Mouse (Mus musculus) liver, adult (tissue): ENCODE measurements around the gene Cryl1.

Experiments
- GATA4 ChIP-seq: IDR thresholded peaks from 2 replicates; pipeline ENCODE4 v1.6.1; 2014; ENCODE audit warnings: mild to moderate bottlenecking, low read length; ENCODE audit not compliant: insufficient replicate concordance

The Cryl1 gene

DNA sequence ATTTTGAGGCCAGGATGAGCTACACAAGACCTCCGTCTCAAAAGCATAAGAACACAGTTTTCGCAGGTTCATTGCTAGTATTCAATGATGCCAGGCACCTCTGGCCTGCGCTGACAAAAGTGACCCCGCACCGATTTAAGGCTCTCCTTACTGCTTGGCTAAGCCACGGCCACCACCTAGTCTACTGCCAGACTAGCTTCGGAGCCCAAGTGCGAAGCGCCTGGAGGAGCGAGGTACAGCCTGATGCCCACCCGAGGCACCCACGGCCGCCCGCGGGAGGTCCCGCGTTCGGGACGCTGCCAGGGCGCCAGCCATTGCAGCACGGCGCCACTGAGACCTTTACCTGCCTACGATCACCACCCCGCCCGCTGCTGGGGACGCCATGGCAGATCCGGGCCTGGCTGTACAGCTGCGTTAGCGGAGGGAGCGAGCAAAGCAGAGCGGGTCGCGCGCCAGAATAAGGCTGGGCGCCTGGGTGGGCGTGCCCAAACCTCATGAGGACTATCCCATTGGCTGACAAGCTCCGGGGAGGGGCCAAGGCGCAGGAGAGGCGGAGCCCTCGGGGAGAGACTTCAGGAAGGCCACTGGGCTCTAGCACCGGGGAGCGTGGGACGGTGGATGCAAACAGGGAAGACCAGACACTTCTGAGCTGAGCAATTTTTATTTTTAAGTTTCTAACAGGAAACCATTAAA is at the start of gene Cryl1:
TSS of gene Cryl1 (minus strand) at position 465 of the 693 bp plus-strand sequence.
- TF ChIP-seq GATA4: no peak; the same call in 1 of the 2 replicates

DNA sequence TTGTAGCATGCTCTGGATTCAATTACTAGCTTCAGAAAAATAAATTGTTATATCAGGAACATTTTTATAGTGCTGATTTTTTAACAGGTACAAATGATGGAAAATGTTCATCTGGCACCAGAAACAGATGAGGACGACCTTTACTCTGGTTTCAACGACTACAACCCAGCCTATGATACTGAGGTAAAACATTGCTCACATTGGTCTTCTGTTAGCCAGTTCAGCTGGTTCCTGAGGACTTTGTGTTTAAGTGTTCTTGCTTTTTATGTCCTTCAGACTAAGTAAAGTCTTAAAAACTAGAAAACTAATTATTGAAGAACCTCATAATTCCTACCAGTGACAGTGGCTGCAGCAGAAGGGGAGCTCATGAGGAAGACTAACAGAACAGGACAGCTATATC is 32.1 kb upstream of the Cryl1 start:
- TF ChIP-seq GATA4: no peak

DNA sequence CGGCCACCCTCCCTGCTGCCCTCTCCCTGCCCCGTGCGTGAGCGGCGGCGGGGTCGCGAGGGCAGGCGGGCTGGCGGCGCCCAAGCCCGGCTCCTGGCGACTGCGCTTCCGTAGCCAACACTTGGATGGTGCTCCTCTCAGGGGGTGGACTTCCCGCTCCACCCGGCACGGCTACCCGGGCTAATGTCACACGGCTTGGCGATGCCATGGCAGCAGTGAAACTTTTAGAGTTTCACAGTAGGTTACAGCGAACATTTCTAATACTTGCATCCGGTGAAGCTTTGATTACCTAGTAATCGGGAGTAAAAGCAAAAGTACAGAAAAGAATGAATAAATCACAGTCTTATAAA is 25.9 kb upstream of the Cryl1 start:
- no peak for TF ChIP-seq GATA4

DNA sequence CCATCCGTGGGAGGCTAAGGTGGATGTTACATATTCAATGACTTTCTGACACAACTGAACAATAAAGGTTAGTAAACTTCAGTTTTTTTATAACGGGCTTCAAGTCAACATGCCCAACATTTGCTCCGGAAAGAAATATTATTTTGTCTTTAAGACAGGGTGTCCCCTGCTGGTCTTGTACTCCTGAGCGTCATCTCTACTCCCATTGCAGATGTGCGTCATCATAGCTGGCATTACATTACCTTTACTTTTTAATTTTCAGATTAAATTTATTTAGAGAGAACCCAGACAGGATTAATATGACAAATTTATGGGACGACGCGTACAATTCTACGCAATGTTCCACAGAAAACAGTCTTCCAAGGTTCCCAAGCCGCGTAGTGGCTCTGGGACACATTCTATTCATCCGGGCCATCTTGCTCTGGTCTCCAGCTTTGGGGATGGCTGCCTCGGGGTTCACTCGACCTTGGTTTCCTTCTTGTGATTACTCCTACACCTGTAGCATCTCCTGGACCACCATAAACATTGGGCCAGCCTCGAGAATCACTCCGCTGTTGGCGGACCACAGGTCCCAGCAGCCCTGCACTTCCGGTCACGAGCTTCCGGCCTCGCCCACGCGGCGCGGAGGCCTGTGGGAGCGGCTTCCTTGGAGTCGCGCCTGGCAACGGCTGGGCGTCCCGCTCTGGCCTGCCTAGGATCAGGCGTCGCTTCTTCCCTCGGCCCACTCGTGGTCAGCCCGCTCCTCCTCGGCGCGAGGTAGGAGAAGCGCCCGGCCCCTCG is 25.3 kb upstream of the Cryl1 start, which contains the start of gene Ift88:
TSS of gene Ift88 (plus strand) at position 631 of the 780 bp plus-strand sequence.
- no peak; the same call in 1 of the 2 replicates for TF ChIP-seq GATA4

DNA sequence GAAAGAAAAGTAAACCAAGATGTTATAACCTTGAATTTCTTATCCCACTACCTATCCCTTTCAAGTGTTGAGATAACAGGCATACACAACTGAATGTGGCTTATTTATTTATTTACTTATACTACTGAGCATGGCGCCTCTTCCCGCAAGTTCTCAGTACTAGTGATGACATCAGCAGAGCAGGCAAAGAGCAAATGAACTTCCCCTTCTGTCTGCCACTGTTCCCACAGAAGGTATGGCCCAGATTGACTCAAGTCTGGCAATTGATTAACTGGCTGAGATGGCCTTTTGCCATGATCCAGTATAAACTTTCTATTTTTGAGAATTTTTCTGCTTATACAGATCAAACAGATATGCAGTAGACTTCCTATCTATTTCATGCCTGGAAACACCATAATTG is 18.9 kb upstream of the Cryl1 start:
- TF ChIP-seq GATA4: no peak

DNA sequence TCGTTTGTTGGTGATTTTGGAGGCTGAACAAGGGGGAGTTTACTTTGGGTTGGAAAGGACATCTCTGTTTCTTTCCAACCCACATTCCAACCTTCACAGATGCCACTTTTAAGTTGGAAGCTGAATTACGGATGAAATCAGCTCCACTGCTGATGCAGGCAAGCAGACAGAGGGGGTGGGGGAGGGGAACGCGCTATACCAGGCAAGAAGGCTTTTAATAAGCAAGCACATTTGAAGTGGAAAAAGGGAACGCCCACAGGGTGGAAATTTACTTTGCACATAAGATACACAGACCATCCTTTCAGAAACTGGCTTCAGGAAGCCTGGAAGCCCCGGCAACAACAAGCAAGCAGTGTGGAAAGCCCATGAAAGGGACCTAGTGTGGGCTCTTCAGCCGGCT is 13.8 kb upstream of the Cryl1 start:
- no peak for TF ChIP-seq GATA4

DNA sequence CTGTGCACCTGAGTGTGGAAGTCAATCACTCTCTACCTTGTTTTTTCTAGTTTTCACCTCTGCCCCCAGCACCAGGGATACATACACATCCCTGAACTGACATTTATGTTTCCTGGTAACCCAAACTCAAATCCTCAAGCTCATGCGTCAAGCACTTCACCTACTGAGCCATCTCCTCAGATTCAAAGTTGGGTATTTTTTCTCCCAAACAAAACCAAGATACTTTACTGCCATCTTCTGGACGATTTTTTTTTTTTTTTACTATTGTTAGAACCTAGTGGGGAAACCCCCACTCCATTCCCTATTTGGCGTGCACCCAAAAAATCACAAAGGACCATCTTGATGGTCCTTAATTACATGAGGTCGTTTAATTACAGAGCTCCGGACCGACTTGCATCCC is 10.8 kb upstream of the Cryl1 start:
- TF ChIP-seq GATA4: no peak

DNA sequence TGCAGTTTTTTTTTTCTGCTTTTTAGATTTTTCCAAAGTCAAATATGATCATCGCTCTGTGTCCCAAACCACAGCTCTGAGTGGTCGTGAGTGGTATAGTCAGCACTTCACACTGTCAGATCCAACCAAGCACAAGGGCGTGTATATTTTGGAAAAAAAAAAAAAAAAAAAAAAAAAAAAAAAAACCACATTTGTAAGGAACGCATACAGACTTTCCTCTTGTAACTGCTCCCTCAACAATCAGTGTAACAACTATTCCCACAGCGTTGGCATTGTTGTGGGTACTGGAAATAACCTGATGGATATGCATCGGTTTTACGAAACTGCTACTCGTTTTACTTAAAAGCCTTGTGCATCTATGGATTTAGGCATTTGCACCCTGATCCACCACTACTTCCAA is 9.8 kb upstream of the Cryl1 start:
- no peak for TF ChIP-seq GATA4

DNA sequence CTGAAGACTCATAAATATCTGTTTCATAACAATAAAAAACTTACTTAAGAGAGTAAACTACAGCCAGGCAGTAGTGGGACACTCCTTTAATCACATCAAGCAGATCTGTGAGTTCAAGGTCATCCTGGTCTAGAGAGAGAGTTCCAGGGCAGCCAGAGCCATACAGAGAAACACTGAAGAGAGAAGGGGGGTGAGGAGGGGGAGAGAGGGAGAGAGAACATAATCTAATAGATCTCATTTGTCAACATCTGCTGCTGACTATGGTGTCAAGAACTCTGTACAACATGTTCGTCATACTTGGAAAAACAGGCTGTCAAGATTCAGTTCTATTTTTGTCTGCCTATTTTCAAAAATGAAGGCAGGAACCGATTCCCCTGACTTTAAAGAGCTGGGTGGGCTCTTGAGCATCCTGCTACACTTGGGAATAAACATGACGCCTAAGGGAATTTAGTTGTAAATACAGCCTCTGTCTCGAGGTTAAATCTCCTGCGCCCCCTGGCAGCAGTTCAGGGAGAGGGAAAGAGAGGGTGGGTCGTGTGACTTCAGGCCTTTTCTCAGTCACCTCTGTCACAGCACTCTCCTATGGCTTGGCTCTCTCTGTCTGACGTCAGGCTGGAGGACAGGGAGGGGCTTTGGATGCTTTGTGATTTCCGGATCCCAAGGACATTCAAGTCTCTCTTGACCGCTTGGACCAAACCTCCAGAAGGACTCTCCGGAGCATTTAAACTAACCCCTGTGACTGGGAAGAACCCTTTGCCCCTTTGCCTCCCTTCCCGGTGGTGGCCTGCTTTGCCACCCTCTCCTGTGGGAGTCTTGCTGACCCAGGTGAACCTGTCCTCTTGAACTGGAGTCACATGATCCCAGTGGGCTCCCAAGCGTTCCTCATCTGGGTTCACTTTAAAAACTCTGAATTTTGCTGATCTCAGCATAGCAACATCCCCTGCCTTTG is 9.0 kb upstream of the Cryl1 start:
- no peak for TF ChIP-seq GATA4

DNA sequence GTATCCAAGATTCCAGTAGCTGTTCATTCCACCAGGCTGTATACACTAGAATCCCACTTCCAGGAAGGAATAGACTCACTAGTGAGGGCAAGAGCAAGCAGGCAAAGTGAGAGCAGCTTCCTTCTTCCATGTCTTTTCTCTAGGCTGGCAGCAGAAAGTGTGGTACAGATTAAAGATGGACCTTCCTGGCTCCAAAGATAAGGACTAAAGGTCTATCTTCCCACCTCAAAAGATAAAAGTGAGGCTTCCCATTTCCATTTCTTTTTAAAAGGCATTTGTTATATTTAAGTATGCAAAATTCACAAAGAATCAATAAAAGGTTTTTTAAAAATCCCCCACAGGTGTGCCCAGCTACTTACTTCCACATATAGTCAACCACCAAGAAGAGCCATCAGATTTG is 4.5 kb upstream of the Cryl1 start:
- no peak for TF ChIP-seq GATA4

DNA sequence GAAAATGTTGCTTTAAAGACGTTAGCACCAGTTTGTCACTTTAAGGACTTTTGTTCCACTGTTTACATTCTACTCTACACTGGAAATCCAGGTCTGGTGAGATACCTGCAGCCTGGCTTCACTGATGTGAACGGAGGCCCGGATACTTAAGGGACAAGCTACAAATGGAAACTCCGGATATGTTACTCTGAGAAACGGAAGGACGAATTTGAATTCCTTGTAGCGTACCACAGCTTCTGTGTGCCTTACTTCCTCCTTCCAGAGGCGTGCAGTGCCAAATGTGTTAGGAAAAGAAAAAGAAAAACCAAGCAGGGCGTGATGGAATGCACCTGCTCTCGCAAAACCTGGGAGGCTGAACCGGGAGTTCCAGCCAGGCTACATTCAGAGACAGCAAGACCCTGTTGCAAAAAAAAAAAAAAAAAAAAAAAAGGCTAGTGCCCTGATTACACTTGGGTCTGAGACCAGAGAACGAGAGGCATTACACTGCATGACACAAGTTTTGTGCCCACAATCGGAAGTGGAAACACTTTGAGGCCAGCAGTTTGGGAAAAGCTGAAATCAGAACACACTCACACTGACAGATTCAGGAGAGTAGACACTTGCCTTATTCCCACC is 591 bp upstream of the Cryl1 start:
- no peak for TF ChIP-seq GATA4

DNA sequence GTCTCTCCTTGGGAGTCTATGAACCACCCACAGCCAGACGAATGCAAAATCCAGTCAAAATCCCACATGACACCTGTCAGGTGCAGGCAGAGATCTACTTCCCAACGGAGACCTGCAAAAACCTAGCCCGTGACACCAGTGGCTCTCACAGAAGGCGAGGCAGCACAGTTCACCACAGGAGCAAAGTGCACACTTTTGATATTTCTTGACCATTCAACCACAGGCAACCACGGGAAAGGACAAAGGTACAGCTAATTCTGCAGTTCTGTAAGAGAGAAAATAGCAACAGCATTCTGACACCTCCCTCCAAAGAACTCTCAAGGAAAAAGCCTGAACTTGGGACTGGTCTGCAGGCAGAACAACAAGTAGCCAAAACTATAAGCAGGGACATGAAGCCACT is 1.1 kb downstream of the Cryl1 start:
- no peak for TF ChIP-seq GATA4

DNA sequence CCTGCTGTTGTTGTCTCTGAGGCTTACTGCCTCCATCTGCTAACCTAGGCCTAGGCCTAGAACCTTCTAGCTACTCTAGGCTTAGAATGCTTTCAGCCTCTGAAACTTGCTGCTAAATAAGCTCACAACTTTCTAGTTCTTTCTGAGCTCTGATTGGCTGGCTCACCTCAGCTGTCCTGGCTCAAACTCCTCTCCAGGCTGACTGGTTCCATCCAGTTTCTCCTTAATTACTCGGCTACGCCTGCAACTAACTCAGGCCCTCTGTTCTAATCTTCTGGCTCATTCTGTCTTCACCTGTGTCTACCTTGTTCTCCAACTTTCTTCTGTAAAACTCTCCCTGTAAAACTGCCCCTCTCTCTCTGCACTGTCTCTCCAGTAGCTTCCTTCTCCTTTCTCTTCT is 2.9 kb downstream of the Cryl1 start:
- TF ChIP-seq GATA4: no peak

DNA sequence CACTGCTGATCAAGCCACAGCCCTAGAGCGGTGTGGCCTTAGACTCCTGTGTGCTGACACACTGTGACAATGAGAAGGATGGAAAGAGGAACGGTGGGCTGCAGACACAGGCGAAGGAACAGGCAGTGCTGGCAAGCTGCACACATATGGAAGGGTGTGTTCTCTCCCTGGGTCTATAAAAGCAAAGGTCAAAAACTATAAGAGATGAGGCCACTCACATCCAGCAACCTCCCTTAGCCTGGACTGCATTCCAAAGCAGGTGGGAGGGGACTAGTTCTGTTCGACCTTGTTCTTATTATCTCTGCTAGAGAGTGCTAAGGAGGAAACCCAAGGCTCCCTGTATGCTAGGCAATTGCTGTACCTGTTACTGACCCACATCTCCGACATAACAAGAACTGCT is 6.1 kb downstream of the Cryl1 start:
- TF ChIP-seq GATA4: no peak

DNA sequence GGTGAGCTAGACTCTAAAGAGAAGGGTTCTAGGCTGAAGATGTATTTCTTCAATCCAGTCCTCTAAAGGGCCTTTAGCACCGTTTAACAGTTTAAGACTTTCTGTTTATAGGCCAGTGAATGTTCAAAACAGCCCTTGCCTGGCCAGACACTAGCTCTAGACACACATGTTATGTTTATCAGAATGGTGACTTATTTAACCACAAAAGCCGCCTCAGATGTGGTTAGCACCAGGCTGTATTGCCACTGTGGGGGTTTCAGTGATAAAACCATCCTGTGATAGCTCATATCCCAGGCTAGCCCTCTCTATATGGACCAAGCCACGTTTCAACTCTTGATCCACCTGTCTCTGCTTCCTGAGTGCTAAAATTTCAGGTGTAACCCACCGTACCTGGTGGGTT is 6.7 kb downstream of the Cryl1 start:
- TF ChIP-seq GATA4: no peak

DNA sequence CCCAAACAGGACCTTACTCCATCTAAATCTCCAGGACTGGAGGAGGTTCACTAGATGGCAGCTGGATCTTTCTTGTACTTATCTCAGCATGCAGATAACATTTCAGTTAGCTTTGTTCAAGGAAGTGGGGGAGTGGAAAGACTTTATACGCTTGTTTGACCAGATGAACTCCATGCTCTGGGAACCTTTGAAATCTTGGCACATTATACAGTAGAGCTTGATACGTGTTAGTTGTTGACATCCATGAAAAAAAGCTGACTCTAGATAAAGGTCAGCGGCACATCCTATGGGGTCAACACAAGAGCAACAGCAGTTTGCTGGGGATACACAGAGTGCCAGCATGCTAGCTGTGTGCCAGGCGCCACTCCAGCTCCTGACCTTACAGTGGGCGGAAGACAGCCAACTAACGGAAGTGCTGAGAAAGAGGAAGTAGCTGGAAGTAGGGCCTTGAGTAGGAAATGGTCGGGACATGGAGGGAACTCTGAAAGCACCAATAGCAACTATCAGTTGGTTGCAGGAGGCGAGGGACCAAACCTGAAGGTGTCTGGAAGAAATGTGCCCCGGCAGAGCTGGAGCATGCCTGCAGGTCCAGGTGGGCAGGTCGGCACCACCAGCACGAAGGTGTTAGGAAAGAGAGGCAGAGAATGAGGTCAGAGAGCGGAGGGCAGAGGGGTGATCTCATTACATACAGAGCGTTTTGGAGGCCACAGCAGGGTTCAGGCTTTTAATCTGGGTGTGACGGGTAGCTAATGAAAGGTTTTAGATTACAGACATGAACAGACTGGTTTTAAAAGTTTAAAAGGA is 11.4 kb downstream of the Cryl1 start:
- peak; percentile 48; the same call in 1 of the 2 replicates for TF ChIP-seq GATA4
